ENCODE assay signal across 8 mouse cellular contexts in the genomic region with DNA sequence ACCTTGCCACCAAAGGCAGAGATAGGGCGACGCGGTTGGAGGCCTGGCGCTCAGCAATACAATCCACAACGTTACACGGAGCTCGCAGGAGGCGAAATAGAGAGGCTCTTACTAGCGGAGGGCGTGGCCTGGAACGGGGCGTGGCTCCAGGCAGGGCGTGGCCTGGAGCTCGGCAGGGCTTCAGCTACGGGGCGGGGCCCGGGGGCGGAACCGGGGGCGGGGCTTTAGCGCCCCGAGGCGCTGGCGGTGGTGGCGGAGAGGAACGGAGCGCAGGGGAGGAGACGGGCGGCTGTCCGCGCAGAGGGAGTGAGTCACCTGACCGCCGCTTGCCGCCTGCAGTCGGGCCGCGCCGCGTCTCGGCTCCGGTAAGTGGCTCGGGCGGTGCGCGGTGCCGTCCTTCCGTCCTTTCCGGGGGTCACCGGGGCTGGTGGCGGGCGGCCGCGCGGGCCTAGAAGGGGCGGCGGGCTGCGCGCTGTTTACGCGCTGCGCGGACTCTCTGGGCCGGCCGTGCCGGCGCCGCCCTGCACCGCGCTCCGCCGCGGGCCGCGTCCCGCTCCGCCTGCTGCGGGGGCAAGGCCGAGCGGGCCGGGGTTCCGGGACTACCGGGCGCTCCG. TPM values are rescaled to one million over a fixed set of nuclear protein-coding genes. Genes with fewer than 3 reads are reported as not detected.
DNase-seq lines count a peak whose midpoint lies in the region; ATAC-seq and TF ChIP-seq lines count a peak whose summit lies in the region.

Gene Bach1, plus strand, starts transcription at position 254 of the 614 bp plus-strand sequence.

- peak; percentile 93 for ATAC-seq in embryonic facial prominence, embryonic 13.5 days (ENCODE audit: insufficient number of reproducible peaks, insufficient read depth, low FRiP score, low TSS enrichment, low read depth)
- peak; percentile 95 for ATAC-seq in limb, embryonic 15.5 days (ENCODE audit: insufficient number of reproducible peaks, low FRiP score, low TSS enrichment, low read depth)

- under 1% methylated on average over 81 of the region's 84 CpGs for WGBS in embryonic facial prominence, embryonic 13.5 days
- WGBS in heart, adult 2 months = 1% methylated on average over 65 of the region's 84 CpGs
- WGBS in limb, embryonic 15.5 days = under 1% methylated on average over 69 of the region's 84 CpGs

- peaks cover 28% of the 10 kb centered on the region for H3K4me1 ChIP-seq in embryonic facial prominence, embryonic 13.5 days
- H3K4me1 ChIP-seq in heart, adult 2 months (ENCODE audit: control insufficient read depth, insufficient read depth, low read length) = peaks cover 12% of the 10 kb centered on the region
- peaks cover 26% of the 10 kb centered on the region for H3K4me1 ChIP-seq in limb, embryonic 15.5 days

- intact Hi-C loops in heart, adult 2 months (cut with DNase I) = loop anchor here (2.0 to 5.0 kb wide), 3 partner anchors 34 to 201 kb away; partner anchors contain the start of gene Cct8

- H3K27ac ChIP-seq in embryonic facial prominence, embryonic 13.5 days = peak within 1 kb of the TSS; percentile 89
- H3K27ac ChIP-seq in heart, adult 2 months = peak within 1 kb of the TSS; percentile 96
- H3K27ac ChIP-seq in limb, embryonic 15.5 days = peak within 1 kb of the TSS; percentile 81

- H3K9ac ChIP-seq in embryonic facial prominence, embryonic 13.5 days = peak within 1 kb of the TSS; percentile 97
- H3K9ac ChIP-seq in heart, adult 2 months (ENCODE audit: low read depth, low read length) = peak within 1 kb of the TSS; percentile 95
- H3K9ac ChIP-seq in limb, embryonic 15.5 days = peak within 1 kb of the TSS; percentile 85

- peak within 1 kb of the TSS; percentile 81 for H3K4me3 ChIP-seq in embryonic facial prominence, embryonic 13.5 days
- peak within 1 kb of the TSS; percentile 94 for H3K4me3 ChIP-seq in heart, adult 2 months
- H3K4me3 ChIP-seq in limb, embryonic 15.5 days = peak within 1 kb of the TSS; percentile 70

- TF ChIP-seq CTCF in heart, adult 2 months (IDR thresholded peaks at IDR 0.05) = peak; percentile 27; the same call in 1 of the 2 replicates

- TF ChIP-seq POLR2A in heart, adult 2 months (IDR thresholded peaks at IDR 0.05; ENCODE audit: insufficient read depth, low read depth, low read length) = peak; percentile 85

- TF ChIP-seq EP300 in heart, adult 2 months (IDR thresholded peaks at IDR 0.05; ENCODE audit: insufficient read depth, low read depth, low read length) = 0 out of 2 replicates have a peak, but pooled peaks have one; percentile 6

- peak within 1 kb of the TSS; percentile 84 for H3K4me2 ChIP-seq in embryonic facial prominence, embryonic 13.5 days
- H3K4me2 ChIP-seq in limb, embryonic 15.5 days = peak within 1 kb of the TSS; percentile 63

- H3K79me2 ChIP-seq in heart, adult 2 months (replicated peaks; ENCODE audit: control insufficient read depth, insufficient read depth, low read length) = peaks cover 5% of the 10 kb centered on the region

- H3K36me3 ChIP-seq in embryonic facial prominence, embryonic 13.5 days = no peaks in the 10 kb centered on the region
- H3K36me3 ChIP-seq in heart, adult 2 months (ENCODE audit: control insufficient read depth, insufficient read depth, low read length) = peaks cover 2% of the 10 kb centered on the region
- H3K36me3 ChIP-seq in limb, embryonic 15.5 days = no peaks in the 10 kb centered on the region

- DNase-seq in 3134 (ENCODE audit: extremely low read depth, insufficient read length, low spot score) = peak; percentile 91
- peak; percentile 97 to 98 for DNase-seq in adrenal gland, postnatal 36 days
- peak; percentile 96 for DNase-seq in heart, adult 2 months
- DNase-seq in kidney, adult 8-10 months = peak; percentile 91 to 94
- peak; percentile 74 to 87 for DNase-seq in monocyte, adult 2 months (ENCODE audit: low read depth in 1 of 2, low spot score in 2 of 2)
- DNase-seq in spleen, postnatal 36 days (ENCODE audit: low spot score in 2 of 2) = peak; percentile 93 to 94

- no peaks in the 10 kb centered on the region for H3K27me3 ChIP-seq in embryonic facial prominence, embryonic 13.5 days
- no peaks in the 10 kb centered on the region for H3K27me3 ChIP-seq in heart, adult 2 months (ENCODE audit: control insufficient read depth, insufficient read depth, low read length)
- 0 out of 2 replicates have a peak, but pooled peaks cover 4% of the 10 kb centered on the region for H3K27me3 ChIP-seq in limb, embryonic 15.5 days

- no peaks in the 10 kb centered on the region for H3K9me3 ChIP-seq in embryonic facial prominence, embryonic 13.5 days
- no peaks in the 10 kb centered on the region for H3K9me3 ChIP-seq in limb, embryonic 15.5 days

RNA-seq across cellular contexts. Expression of gene Bach1, which starts in this region (rescaled TPM):
- total RNA-seq in adrenal gland, postnatal 36 days (2021) = 10 to 100 TPM; 18.6 to 31.2 TPM
- 16.5 and 18.1 TPM in 2 replicates for polyA plus RNA-seq in embryonic facial prominence, embryonic 13.5 days (2015; fragmentation: Nextera tagmentation; extraction: Ambion mirVana)
- total RNA-seq in heart, adult 2 months (2021) = 10 to 100 TPM; 26.4 to 27.9 TPM
- polyA plus RNA-seq in heart, adult 2 months (2012; rRNA removed) = 8.3 and 11.1 TPM in 2 replicates
- polyA plus RNA-seq in limb, embryonic 15.5 days (2015; fragmentation: Nextera tagmentation; extraction: Ambion mirVana) = 15.5 and 15.6 TPM in 2 replicates

Comparison
In these comparisons a context has a peak if more than half of its experiments do, and no peak if none do; other contexts are left out.
1. Peak in every context shown above with its lines: DNase-seq, ATAC-seq, H3K4me3 ChIP-seq and H3K27ac ChIP-seq.